Mouse (Mus musculus) forebrain, postnatal 0 days (tissue): ENCODE measurements around the gene Tnk2. TPM values are rescaled to one million over a fixed set of nuclear protein-coding genes. Genes with fewer than 3 reads are reported as not detected.

Experiments used
- ATAC-seq: fragments of 200-750 bp; cut with Nextera tagmentation; 2 replicates; pipeline ENCODE4 v1.8.0; 2017; ENCODE audit warnings: mild to moderate bottlenecking, moderate library complexity
- DNase-seq: peaks from one replicate; pipeline ENCODE4 v3.0.0-alpha.2; 2015
- H3K27ac ChIP-seq: fragments of 300-500 bp; sonication (generic); 2 replicates; pipeline ENCODE4 v1.5.1; 2014; ENCODE audit warnings: low read depth, mild to moderate bottlenecking, antibody characterized with exemption, low read length, moderate library complexity, mixed read lengths
- H3K27me3 ChIP-seq: fragments of 300-500 bp; sonication (generic); 2 replicates; pipeline ENCODE4 v1.6.1; 2014; ENCODE audit warnings: mild to moderate bottlenecking, low read length, mixed read lengths; ENCODE audit not compliant: insufficient read depth
- H3K36me3 ChIP-seq: fragments of 300-500 bp; sonication (generic); 2 replicates; pipeline ENCODE4 v1.6.1; 2014; ENCODE audit warnings: mild to moderate bottlenecking, moderate library complexity; ENCODE audit not compliant: insufficient read depth
- H3K4me1 ChIP-seq: fragments of 300-500 bp; sonication (generic); 2 replicates; pipeline ENCODE4 v1.6.1; 2014; ENCODE audit warnings: antibody characterized with exemption; ENCODE audit not compliant: insufficient read depth
- H3K4me2 ChIP-seq: fragments of 300-500 bp; sonication (generic); 2 replicates; pipeline ENCODE4 v1.6.1; 2014; ENCODE audit warnings: low read depth, mild to moderate bottlenecking, moderate library complexity
- H3K4me3 ChIP-seq: fragments of 300-500 bp; sonication (generic); 2 replicates; pipeline ENCODE4 v1.5.1; 2014; ENCODE audit warnings: low read depth, low read length, mixed read lengths
- H3K9ac ChIP-seq: fragments of 300-500 bp; sonication (generic); 2 replicates; pipeline ENCODE4 v1.6.1; 2014; ENCODE audit warnings: mild to moderate bottlenecking
- H3K9me3 ChIP-seq: fragments of 300-500 bp; sonication (generic); 2 replicates; pipeline ENCODE4 v1.6.1; 2016; ENCODE audit warnings: low read length
- CTCF ChIP-seq: sonication (generic); IDR thresholded peaks from 2 replicates; pipeline ENCODE4 v1.5.1; 2016; ENCODE audit warnings: antibody characterized with exemption, control low read depth, low read depth
- WGBS: fragments of 180-500 bp; shearing (Covaris S2); extraction: QIAGEN DNeasy Blood & Tissue Kit; methylation state at CpG from one replicate; pipeline ENCODE4 v1.1.7; 2014; 5-methylcytosine and 5-hydroxymethylcytosine counted together
- polyA plus RNA-seq: library from polyadenylated mRNA; unstranded; fragments of >200 nt; fragmentation: Nextera tagmentation; extraction: Ambion mirVana; gene quantifications from 2 replicates; pipeline ENCODE4 v1.2.1, GENCODE M21; 2015
- total RNA-seq: library from RNA; depleted of rRNA; stranded (reverse); fragments of >200 nt; gene quantifications from 2 replicates; pipeline ENCODE4 v1.2.3, GENCODE M21; 2014; rRNA removed

Tnk2 gene
- total RNA-seq (48.4 and 55.3 TPM in 2 replicates), polyA plus RNA-seq (10.3 and 13.2 TPM in 2 replicates)

- DNase-seq: peak; percentile 90
- Histone ChIP-seq H3K27me3 (no peaks in the 10 kb centered on the region), H3K4me1 (peaks cover 17% of the 10 kb centered on the region), H3K9me3 (no peaks in the 10 kb centered on the region), H3K27ac (peak within 1 kb of the TSS; percentile 84), H3K4me2 (peak within 1 kb of the TSS; percentile 68), H3K9ac (peak within 1 kb of the TSS; percentile 81), H3K4me3 (peak within 1 kb of the TSS; percentile 92), H3K36me3 (no peaks in the 10 kb centered on the region)
- no peak for TF ChIP-seq CTCF
- 4% methylated on average over 32 of the region's 40 CpGs for WGBS
- peak; percentile 91 for ATAC-seq
Observed at GRCm38 (mm10) chr16:32643661-32644061, at the start of gene Tnk2. Gene Tnk2 (plus strand): TSS chr16:32643874.

- no peaks in the 10 kb centered on the region for H3K27me3 ChIP-seq
- no peak overlapping the region for H3K9ac ChIP-seq
- no peaks in the 10 kb centered on the region for H3K9me3 ChIP-seq
- no peaks in the 10 kb centered on the region for H3K4me1 ChIP-seq
- WGBS: 81% methylated on average over 5 of the region's 5 CpGs
- no peak overlapping the region for H3K27ac ChIP-seq
- H3K36me3 ChIP-seq: no peaks in the 10 kb centered on the region
- no peak overlapping the region for H3K4me2 ChIP-seq
- no peak for DNase-seq
- no peak overlapping the region for H3K4me3 ChIP-seq
- ATAC-seq: no peak
- no peak for TF ChIP-seq CTCF
Observed at GRCm38 (mm10) chr16:32593916-32594315, 49.8 kb upstream of the Tnk2 start.

GRCm38 (mm10) chr16:32594701-32595100, 49.0 kb upstream of the Tnk2 start:
- no peak overlapping the region for H3K27ac ChIP-seq
- no peak overlapping the region for H3K4me2 ChIP-seq
- no peak overlapping the region for H3K9ac ChIP-seq
- ATAC-seq: no peak
- H3K4me1 ChIP-seq: no peaks in the 10 kb centered on the region
- H3K36me3 ChIP-seq: no peaks in the 10 kb centered on the region
- no peak overlapping the region for H3K4me3 ChIP-seq
- no peak for TF ChIP-seq CTCF
- H3K27me3 ChIP-seq: no peaks in the 10 kb centered on the region
- no peaks in the 10 kb centered on the region for H3K9me3 ChIP-seq
- no peak for DNase-seq
- WGBS: 80% methylated on average over 5 of the region's 5 CpGs

- Histone ChIP-seq H3K27ac (no peak overlapping the region), H3K4me1 (no peaks in the 10 kb centered on the region), H3K9me3 (no peaks in the 10 kb centered on the region), H3K27me3 (no peaks in the 10 kb centered on the region), H3K36me3 (no peaks in the 10 kb centered on the region), H3K4me3 (no peak overlapping the region), H3K9ac (no peak overlapping the region), H3K4me2 (no peak overlapping the region)
- TF ChIP-seq CTCF: no peak
- 89% methylated on average over 10 of the region's 10 CpGs for WGBS
- ATAC-seq (no peak), DNase-seq (no peak)
Observed at GRCm38 (mm10) chr16:32595142-32595855, 48.4 kb upstream of the Tnk2 start.

- peak; percentile 10 for DNase-seq
- Histone ChIP-seq H3K4me1 (no peaks in the 10 kb centered on the region), H3K27ac (no peak overlapping the region), H3K36me3 (no peaks in the 10 kb centered on the region), H3K9ac (no peak overlapping the region), H3K27me3 (no peaks in the 10 kb centered on the region), H3K4me2 (no peak overlapping the region), H3K4me3 (no peak overlapping the region), H3K9me3 (no peaks in the 10 kb centered on the region)
- 31% methylated on average over 4 of the region's 4 CpGs for WGBS
- ATAC-seq: 0 out of 2 replicates have a peak, but pooled peaks have one; percentile 12
- no peak for TF ChIP-seq CTCF
Observed at GRCm38 (mm10) chr16:32597909-32598381, 45.7 kb upstream of the Tnk2 start.

- 81% methylated on average over 1 of the region's 1 CpGs for whole genome bisulfite sequencing
- ATAC-seq (no peak), DNase-seq (no peak)
- no peak overlapping the region for H3K4me2 ChIP-seq
- H3K27ac ChIP-seq: no peak overlapping the region
- no peak for TF ChIP-seq CTCF
- no peaks in the 10 kb centered on the region for H3K36me3 ChIP-seq
- H3K4me1 ChIP-seq: no peaks in the 10 kb centered on the region
- no peak overlapping the region for H3K4me3 ChIP-seq
- no peaks in the 10 kb centered on the region for H3K9me3 ChIP-seq
- no peak overlapping the region for H3K9ac ChIP-seq
- H3K27me3 ChIP-seq: no peaks in the 10 kb centered on the region
Observed at GRCm38 (mm10) chr16:32599151-32599550, 44.5 kb upstream of the Tnk2 start.

- TF ChIP-seq CTCF: no peak
- Histone ChIP-seq H3K9ac (no peak overlapping the region), H3K36me3 (no peaks in the 10 kb centered on the region), H3K27me3 (no peaks in the 10 kb centered on the region), H3K4me3 (no peak overlapping the region), H3K9me3 (no peaks in the 10 kb centered on the region), H3K4me1 (no peaks in the 10 kb centered on the region), H3K4me2 (no peak overlapping the region), H3K27ac (no peak overlapping the region)
- ATAC-seq: no peak
- WGBS: 88% methylated on average over 3 of the region's 3 CpGs
- no peak for DNase-seq
Observed at GRCm38 (mm10) chr16:32602193-32602685, 41.4 kb upstream of the Tnk2 start.
